Mouse (Mus musculus): ENCODE results near the gene Pllp. TPM values are rescaled to one million over a fixed set of nuclear protein-coding genes. Genes with fewer than 3 reads are reported as not detected.

Gene Pllp
- total RNA-seq, 4 experiments from 2014 or later: 0.92 to 2.5 (median 1.8) TPM; not detected in 1

DNA sequence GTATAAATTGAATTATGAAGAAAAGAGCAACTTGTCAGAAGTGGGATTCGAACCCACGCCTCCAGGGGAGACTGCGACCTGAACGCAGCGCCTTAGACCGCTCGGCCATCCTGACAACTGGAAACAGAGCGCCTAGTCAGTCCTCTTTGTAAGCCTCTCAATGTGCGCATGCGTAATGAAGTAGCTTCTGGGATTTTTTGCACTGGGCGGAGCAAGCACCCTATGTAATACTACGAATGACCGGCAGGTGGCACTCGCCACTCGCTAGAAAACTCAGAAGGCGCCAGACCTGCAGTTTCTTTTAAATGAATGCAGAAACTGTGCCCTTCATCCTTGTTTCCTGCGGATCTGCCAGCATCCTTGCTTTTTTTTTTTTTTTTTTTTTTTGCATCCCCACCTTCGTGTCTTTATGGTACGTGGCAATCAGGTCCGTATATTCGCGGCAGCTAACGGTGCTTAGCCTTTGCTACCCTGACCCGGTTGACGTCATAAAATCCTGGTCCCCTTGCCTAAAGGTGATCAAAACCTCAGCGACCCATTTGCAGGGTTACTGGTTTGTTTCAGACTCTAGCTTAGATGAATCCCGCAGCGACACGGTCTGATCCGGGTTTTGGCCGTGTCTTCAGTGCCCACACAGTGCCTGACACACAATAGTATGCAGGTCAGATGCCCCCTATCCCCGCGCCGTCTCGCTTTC is 8.0 kb upstream of the Pllp start:
- peak; percentile 92 to 93 for DNase-seq (ENCODE audit: low spot score in 2 of 2)

DNA sequence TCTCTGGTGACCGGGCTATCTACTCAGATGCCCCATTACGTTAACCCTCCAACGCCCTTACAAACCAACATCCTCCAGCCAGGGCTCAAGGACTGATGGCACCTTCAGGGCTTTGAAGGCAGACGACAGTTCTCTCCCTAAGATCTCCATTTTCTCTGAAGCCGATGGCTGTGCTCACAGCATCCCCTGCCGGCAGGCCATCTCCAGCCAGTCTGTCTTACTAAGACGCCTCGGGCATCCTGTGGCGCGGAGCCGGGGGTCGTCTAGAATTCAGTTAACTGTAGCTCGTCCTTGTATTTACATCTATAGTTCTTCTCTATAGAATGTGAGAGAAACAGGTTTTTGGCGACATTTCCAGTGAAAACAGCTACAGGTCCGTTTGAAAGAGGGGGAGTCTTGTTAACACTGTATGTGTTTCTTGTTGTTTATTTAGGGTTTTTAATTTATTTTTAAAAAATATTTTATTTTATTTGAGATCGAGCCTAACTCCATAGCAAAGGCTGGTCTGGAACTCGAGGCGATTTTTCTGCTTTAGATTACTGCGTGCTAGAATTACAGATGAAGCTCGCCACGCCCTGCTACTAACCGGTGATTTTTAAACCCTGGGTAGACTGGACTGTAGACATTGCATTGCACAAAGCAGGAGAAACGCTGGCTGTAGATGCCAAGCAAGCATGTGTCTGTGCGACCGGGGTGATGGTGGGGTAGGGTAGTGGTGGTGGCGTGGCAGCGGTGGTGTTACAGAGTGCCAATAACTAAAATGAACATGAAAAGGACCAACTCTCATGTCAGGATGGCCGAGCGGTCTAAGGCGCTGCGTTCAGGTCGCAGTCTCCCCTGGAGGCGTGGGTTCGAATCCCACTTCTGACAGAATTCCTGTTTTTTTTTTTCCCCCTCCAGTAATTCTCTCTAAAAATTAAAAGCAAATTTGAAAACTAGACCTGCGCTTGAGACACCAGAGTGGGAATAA is 7.1 kb upstream of the Pllp start:
- DNase-seq (ENCODE audit: low spot score in 2 of 2): peak; percentile 67 to 72

DNA sequence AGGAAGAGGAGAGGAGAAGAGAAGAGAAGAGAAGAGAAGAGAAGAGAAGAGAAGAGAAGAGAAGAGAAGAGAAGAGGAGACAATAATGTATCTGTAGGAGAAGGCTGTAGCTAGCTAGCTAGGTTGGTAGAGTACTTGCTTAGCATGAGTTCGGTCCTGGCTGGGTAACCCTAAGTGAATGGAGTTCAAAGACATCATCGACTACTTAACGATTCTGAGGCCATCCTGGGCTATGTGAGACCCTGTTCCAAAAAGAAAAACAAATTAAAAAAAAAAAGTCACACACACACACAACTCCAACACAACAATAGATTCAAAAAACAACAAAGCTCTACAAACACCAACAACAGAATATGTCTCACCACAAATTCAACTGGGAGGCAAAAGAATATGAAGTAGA is 6.1 kb upstream of the Pllp start:
- DNase-seq (ENCODE audit: low spot score in 2 of 2): no peak

DNA sequence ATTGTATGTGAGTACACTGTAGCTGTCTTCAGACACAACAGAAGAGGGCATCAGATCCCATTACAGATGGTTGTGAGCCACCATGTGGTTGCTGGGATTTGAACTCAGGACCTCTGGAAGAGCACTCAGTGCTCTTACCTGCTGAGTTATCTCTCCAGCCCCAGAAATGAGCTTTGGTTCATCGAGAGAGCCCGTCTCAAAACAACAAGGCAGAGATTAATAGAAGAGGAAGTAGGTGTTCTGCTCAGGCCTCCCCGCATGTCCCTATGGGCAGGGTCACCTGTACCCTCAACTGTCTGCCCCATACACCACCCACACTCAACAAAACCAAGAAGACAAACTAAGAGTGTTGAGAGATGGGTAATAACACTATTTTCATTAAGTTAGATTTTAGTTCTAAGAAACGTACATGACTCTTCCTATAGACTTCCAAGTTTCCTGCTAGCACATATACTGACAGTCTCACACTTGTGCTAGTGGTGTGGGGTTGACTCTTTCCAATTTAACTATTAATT is 4.4 kb upstream of the Pllp start:
- DNase-seq (ENCODE audit: low spot score in 2 of 2): no peak

DNA sequence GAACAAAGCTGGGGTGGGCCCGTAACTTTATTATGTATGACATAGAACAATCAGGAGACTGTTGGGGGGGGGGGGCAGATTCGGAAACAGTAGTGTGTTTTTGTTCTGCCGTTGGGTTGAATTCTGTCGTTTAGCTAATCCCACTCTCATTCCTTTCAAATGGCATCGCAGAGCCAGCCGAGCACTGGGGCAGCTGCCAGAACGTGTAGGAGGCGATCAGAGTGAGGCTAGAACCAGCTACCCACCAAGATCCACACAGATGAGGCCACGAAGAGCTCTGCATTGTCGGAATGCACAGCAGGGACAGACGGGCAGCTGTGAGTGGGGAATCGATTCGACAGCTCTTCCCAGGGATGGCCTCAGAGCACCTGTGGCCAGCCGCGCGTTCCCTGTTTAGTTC is 3.3 kb upstream of the Pllp start:
- DNase-seq (ENCODE audit: low spot score in 2 of 2): no peak

DNA sequence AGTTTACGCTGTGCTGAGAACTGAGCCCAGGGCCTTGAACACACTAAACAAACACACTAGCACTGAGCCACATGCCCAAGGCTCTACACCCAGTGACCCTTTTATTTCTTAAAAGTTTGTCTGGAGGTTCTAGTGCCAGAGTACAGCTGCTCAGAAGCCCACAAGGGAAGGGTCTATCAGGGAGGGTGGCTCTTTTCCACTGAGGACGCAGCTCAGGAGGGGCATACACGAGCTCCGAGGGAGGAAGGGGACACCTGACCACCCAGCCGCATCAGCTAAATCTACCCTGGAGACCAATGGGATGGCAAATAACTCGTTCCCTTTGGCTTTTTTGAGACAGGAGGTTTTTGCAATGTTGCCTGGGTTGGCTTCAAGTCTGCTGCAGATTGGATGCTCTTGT is 1.9 kb upstream of the Pllp start:
- DNase-seq (ENCODE audit: low spot score in 2 of 2): no peak

DNA sequence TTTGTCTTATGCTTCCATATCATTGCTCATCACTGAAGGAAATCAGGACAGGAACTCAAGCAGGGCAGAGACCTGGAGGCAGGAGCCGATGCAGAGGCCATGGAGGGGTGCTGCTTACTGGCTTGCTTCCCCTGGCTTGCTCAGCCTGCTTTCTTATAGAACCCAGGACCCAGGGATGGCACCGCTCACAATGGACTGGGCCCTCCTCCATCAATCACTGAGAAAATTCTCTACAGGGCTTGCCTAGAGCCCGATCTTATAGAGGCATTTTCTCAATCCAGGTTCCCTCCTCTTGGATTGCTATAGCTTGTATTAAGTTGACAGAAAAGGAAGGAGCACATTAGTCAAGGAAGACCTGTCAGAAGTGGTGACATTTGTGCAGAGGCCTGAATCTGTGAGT is 488 bp upstream of the Pllp start:
- no peak for DNase-seq (ENCODE audit: low spot score in 2 of 2)

DNA sequence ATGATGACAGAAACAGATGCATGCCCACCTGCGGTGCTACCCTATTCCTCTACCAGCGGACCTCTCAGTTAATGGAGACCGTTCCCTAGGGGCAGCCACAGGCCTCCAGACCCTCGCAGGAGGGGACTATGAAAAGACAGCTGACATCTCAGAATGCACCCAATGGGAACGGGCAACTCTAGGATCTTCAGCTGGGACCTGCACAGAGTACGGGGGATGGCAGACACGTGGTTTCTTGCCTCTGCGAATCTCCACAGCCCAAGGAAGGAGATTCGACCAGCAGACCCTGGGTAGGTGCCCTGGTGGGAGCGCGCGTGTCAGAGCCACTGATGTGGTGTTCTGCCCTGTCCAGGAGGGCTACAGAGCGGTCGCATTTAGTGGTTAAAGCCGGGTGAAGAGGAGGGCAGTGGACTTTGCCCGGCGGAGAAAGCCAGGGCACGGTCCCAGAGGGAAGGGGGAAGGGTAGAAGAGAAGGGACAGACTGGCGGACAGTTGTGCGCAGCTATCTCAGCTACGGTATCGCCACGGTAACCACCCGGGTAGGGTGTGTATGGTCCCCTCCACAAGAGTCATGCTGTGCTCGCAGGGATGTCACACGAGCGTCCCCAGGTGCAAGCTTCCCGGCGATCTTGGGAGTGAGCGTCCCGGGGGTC is 611 bp downstream of the Pllp start:
- no peak for DNase-seq (ENCODE audit: low spot score in 2 of 2)

DNA sequence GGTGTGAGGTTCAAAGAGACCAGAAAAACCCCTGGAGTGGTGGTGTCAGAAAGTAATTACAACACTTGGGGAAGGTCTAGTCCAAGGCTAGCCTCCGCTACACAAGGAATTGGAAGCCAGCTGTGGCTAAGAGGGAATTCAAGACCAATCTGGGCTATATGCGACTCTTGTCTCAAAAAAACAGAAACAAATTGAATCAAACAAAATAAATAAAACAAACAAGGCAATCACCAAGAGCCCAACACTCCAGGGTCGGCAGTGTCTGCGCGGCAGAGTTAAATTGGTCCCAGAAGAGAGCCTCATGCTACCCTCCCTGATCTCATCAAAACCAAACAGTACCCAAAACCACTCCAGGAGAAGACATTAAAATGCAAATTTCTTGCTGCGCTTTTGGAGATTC is 1.4 kb downstream of the Pllp start:
- DNase-seq (ENCODE audit: low spot score in 2 of 2): no peak

DNA sequence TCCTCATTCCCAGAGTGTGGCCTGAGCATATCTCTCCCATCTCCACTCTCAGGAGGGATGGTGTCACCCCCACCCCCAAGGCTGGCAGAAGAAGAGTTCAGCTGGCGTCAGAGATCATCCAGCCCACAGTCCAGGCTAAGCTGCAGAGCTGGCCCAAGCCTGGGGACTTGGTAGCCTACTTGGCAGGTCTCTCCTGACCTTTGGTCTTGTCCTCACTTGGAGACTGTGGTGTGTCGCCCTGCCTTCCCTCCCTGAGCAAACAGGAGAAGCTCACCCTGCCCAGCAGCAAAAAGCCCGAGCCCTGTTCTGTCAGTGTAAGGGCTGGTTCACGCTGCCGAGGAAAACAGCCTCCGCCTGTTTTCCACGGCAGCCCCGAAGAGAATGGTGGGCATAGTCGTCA is 10.1 kb downstream of the Pllp start:
- DNase-seq (ENCODE audit: low spot score in 2 of 2): peak in 1 of 2 experiments; percentile 26

DNA sequence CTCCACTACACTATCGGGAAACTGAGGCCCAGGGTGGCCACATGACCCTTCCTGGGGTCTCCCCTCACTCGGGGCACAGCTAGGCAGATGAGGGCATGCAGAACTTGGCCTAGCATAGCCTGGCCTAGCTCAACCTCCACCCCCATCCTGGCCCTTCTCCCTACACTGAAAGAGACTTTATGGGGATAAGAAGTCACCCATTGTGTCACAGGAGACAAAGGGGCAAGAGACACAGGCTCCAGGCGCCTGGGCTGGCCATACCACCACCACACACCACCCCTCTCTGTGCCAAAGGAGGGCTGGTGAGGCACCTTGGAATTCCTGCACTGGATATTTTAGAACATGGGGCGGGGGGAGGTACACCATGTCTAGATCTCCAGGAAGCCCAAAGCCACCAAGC is 11.8 kb downstream of the Pllp start:
- DNase-seq (ENCODE audit: low spot score in 2 of 2): no peak

DNA sequence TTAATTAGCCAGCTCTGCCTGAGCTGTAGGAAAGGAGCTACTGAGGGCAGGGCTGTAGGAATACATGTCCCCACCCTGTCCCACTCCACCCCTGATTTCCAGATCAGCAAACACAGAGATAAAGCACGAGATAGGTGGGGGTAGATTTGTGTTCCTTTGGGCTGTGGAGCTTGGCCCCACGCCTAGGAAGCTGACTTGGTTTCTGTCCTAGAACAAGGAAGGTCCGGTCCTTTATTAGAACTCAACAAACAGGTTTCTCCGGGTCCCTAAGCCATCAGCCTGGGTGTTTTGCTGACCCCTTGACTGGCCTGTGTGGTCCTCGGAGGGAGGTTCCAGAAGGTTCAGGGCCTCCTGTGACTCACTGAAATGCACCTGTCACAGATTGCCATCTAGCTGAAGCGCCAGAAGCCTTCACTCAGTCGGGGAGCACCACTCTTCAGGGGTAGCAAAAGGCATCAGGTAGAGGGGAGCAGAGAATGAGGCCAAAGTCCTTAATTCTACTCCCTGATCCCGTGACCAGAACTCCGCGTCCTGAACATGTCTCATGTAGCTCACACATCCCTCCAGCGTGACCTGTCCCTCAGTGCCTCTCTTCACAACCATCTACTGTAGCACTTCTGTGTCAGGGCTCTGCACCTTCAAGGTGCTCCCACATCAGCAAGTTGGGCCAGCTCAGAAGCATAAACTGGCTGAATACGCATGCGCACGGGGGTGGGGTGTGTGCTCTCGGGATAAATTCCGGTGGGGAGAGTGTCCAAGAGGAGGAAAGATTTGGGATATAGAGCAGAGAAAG is 13.2 kb downstream of the Pllp start:
- no peak for DNase-seq (ENCODE audit: low spot score in 2 of 2)

DNA sequence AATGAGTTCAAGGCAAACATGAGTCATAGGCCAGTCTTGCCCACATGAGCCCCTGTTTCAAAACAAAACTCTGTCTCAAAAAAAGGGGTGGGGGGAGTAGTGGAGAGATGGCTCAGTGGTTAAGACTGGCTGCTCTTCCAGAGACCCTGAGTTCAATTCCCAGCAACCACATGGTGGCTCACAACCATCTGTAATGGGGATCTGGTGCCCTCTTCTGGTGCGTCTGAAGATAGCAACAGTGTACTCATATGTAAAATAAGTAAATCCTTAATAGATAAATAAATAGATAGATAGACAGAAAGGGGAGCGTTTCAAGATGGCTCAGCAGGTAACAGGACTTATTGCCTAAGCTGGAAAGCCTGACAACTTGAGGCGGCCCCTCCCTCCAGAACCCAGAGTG is 15.7 kb downstream of the Pllp start:
- no peak for DNase-seq (ENCODE audit: low spot score in 2 of 2)

DNA sequence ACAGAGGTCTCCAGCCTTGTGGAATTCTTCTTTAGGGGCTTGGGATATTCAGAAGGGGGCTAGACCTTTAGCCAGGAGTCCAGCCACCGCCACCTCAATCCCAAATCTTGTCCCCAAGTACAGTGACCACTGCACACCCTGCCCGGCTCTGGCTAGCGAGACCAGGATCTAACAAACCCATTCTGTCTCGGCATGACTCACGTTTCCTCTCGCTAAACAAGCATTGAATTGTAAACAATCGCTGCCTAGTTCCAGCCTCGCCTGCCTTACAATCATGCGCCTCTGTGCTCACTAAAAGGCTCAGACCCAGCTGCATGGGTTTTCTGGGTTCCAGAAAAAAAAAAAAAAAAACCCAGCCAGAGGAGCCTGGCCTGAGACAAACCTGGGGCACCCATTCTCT is 17.5 kb downstream of the Pllp start:
- no peak for DNase-seq (ENCODE audit: low spot score in 2 of 2)

DNA sequence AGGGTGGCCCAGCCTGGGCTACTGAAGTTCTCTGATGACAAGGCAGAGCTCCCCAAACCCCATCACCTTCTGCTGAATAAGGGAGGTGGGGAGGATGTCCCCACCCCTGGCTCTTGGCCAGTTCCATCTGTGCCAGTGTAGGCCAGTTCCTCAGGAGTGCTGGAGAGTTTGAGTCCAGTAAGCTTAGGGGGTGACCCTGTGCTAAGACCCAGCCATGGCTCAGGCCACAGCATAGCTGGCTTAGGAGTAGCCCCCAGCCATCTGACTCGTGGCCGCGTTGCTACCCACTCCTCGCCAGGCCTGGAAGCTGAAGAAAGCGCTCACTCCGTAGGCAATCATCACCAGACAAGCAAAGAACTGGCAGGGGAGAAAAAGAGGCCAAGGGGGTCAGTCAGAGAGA is 20.2 kb downstream of the Pllp start:
- no peak for DNase-seq (ENCODE audit: low spot score in 2 of 2)

DNA sequence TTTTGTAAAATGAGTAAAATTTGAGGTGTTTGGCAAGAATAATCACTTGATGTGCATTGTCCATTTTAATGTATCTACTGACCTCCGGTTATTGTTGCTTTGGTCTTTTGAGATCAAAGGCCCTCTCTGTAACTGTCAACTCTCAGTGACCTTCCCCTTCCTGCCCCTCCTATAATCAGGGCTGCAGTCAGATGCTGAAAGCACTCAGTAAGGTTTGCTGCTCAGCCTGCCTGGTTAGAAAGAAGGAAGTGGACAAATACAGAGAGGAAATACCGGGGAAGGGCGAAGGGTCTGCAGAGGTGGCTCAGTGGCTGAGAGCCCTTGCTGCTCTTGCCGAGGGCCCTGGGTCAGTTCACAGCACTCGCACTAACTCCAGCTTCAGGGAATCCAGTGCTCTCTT is 21.7 kb downstream of the Pllp start:
- DNase-seq (ENCODE audit: low spot score in 2 of 2): no peak

DNA sequence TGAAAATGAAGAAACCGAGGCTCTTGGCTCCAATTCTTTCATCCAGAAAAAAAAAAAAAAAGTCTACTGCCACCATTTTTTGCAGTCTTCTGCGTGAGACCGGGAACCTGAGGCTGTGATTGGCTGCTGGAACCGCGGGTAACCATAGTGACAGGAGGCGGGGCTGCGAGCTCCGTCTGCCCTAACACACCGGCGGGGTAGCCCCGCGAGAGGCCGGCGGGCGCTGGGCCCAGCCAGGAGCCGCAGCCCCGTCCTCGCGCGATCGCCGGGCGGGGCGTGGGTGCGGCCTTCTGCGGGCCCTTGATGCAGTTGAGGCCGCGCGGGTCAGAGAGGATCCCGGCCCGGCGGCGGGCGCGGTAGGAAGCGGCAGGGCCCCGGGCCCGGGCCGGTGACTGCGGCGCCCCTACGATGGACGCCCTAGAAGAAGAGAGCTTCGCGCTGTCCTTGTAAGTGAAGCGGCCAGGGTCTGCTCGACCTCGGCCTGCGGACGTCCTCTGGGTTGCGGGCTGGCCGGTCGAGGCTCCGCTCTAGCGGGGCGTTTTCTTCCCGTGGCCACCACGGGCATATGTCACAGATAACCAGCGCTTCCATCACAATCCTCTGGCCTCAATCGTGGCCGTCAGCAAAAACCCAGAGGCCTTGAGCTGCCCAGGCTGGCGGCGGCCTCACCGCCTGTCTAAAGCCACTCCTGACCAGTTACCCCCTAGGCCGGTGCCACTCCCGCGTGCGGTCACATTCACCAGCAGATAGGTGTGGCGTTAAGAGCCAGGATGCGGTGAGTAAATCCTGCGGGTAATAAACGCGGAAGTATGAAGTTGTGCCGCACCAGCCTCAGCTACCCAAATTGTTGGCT is 29.4 kb downstream of the Pllp start, which contains the start of gene Arl2bp:
Gene Arl2bp (plus strand): TSS at position 145 of the 853 bp plus-strand sequence.
- DNase-seq (ENCODE audit: low spot score in 2 of 2): peak; percentile 92 to 94

DNA sequence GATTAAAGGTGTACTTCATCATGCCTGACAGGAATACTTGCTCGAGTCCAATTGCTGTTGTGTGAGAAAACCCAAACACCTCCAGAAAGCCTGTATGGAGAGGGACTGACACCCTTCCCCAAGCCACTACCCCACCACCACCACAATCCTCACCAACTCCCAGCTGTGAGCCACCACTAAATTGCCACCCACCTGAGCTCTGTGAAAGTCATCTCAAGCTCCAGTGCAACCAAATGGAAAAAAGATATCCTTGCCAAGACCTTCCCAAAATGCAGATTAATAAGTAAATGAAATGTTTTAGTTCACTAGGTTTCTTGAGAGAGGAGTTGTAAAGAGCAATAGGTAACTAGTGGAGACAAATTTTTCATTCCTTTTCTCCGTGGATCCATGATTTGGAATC is 31.4 kb downstream of the Pllp start:
- no peak for DNase-seq (ENCODE audit: low spot score in 2 of 2)

DNA sequence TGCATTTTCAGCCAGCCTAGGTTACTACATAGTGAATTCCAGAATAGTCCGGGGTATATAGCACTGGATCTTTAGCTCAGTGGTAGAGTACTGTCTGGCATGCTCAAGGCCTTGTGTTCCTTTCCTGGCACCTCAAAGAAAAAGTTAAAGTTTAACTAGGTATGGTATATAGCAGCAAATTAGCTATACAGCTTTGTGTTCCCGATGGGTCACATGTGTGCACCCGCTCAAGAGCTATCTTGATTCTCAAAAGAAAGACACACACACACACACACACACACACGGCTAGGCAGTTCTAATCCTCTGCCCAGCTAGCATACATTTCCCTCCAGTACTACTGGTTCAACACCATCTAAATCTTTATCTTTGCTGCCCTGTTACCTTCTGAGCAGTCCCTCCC is 35.7 kb downstream of the Pllp start:
- no peak for DNase-seq (ENCODE audit: low spot score in 2 of 2)

DNA sequence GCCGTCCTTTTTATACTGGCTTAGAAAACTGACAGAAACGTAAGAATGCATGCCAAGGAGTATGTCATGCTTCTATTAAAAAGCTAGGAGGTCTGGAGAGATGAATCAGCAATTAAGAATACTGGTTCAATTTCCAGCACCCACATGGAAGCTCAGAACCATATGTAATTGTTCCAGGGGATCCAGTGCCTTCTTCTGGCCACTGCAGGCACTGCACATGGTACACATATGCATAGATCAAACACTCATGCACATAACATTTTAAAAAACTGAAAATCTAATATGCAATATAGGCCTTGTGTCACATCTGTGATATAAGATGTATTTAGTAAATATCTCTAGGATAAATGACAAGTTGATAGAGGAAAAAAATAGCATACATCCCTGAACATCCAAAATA is 38.0 kb downstream of the Pllp start:
- DNase-seq (ENCODE audit: low spot score in 2 of 2): no peak
